Mouse (Mus musculus): ENCODE results near the gene Dbr1. TPM values are rescaled to one million over a fixed set of nuclear protein-coding genes. Genes with fewer than 3 reads are reported as not detected.
"Not testable (repeated sequence)": the region's sequence is repeated elsewhere in the genome, so short reads cannot be mapped to it uniquely, and the experiment has no call there.

Dbr1 gene
- 52.5 and 58.7 TPM in 2 replicates for total RNA-seq (2017)

DNA sequence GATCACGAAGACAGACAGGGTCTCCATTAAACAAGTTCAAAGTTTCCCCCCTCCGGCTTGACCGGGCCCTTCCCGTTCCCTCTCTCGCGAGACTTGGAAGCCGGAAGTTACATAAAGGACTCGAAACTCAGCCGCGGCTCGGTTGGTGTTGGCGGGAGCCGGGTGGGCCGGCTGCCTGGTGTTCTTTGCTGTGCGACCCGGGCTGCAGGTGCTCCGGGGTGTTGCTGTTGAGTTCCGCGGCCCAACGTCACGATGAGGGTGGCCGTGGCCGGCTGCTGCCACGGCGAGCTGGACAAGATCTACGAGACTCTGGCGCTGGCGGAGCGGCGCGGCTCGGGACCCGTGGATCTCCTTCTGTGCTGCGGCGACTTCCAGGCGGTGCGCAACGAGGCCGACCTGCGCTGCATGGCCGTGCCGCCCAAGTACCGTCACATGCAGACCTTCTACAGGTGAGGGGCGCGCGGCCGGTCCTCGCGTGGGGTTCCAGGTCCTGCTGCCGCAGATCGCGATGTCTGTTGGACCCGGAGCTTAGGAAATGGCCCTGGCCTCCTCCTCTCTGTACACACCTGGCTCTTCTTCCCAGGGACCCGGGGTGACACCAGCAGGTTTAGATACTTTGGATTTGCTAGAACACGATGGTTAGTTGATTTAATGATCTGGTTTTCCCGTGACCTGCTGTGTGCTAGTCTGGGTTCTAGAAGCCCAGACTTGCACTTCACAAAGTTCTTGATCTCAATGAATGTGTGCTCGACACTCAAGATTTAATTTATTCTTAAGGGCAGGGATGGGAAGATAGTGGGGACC, at the start of gene Dbr1:
TSS of gene Dbr1 (plus strand) at position 123 of the 804 bp plus-strand sequence.
- peak; percentile 95 for ATAC-seq (replicated peaks; ENCODE audit: low read depth, poor library complexity, severe bottlenecking)

DNA sequence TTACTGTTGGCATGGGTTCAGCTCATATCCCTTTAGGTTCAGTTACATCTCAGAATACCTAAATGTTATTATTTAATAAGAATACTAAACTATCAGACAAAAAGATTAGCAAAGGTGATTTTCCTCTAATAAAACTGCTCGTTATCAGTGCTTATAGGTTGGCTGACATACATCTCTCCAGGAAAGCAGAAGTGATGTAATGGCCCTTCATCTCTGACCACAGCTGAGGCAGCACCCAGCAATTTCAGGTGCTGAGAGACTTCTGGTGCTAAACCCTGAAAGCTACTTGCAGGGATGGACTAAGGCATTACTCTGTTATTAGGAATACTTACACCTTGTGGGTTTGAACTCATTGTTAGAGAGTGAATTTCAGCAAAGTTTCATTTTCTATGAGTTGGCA, 43.7 kb upstream of the Dbr1 start:
- ATAC-seq (replicated peaks; ENCODE audit: low read depth, poor library complexity, severe bottlenecking), result no peak

DNA sequence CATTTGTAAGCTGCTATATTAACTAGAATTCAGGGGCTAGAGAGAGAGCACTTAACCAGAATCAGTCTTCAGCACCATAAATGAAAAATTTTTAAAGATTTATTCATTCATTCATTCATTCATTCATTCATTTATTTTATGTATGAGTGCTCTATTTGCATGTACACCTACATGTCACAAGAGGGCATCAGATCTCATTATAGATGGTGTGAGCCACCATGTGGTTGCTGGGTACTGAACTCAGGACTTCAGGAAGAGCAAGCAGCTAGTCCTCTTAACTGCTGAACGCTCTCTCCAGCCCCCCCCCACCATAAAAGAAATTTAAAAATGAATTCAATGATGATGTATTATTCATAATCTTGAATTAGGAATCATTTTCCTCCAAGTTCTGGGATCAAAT, 29.3 kb upstream of the Dbr1 start:
- ATAC-seq (replicated peaks; ENCODE audit: low read depth, poor library complexity, severe bottlenecking), result no peak

DNA sequence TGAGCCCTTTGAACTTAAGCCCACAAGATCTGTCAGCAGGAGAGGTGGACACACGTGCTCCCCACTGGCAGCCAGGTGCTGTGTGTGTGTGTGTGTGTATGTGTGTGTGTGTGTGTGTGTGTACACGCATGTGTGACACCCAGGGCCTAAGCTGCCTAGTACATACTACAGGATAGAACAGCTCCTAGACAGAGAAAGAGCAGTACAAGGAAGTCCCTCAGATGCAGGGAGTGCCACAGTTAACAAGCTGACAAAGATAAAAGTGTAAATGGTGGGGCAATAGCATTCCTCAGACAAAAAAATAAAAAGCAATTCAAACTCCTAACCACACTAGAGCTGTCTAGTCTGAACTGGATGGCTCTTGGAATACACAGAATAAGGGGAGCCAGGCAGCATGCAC, 23.5 kb upstream of the Dbr1 start:
- ATAC-seq (replicated peaks; ENCODE audit: low read depth, poor library complexity, severe bottlenecking), result no peak

DNA sequence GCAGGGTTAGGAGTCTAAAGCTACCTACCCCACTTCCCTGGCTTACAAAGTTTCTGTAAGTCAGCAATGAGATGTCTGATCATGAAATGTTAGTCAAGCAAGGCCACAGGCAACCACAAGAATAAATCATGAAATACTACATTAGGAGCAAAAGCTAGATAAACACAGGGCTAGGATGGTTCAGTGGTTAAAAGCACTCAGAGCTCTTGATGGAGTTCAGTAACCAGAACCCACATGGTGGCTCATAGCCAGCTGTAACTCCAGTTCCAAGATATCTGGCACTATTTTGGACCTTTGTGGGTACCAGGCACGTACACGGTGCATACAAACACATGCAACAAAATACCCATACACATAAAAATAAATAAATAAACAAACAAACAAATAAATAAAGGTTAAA, 22.6 kb upstream of the Dbr1 start:
- peak; percentile 41; the same call in 1 of the 2 replicates for ATAC-seq (replicated peaks; ENCODE audit: low read depth, poor library complexity, severe bottlenecking)

DNA sequence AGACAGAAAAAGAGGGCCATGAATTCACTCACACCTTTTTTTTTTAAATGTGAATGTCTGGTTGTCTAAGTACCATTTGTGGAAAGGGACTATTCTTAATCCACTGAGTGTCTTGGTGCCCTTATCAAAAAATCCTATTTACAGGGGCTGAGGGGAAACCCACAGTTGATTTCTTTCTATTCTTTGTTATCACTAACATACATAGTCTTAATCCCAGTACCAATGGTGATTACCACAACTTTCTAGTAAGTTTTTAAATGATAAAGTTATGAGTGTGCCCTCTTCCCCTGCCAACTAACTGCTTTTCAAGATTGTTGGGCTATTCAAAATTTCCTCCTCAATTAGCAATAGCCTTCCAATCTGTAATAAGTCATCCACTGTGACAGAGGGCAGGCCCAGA, 21.5 kb upstream of the Dbr1 start:
- ATAC-seq (replicated peaks; ENCODE audit: low read depth, poor library complexity, severe bottlenecking), result no peak

DNA sequence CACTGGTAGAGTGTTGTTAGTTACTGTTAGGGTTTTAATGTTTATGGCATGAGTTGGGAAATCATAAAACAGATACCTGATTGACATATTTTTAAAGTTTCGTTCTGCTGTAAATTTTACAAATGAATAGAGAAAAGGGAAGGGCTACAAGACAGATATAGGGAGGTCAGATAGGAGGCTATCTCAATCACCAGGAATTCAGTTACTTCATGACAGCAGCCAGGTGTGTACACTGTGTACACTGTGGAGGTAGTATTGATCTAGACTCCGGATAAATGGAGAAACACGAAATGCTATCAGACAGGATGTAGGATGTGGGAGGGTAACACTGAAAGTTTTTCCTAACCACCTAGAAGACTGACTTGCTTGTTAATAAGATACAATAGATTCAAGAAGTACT, 20.3 kb upstream of the Dbr1 start:
- ATAC-seq (replicated peaks; ENCODE audit: low read depth, poor library complexity, severe bottlenecking), result no peak

DNA sequence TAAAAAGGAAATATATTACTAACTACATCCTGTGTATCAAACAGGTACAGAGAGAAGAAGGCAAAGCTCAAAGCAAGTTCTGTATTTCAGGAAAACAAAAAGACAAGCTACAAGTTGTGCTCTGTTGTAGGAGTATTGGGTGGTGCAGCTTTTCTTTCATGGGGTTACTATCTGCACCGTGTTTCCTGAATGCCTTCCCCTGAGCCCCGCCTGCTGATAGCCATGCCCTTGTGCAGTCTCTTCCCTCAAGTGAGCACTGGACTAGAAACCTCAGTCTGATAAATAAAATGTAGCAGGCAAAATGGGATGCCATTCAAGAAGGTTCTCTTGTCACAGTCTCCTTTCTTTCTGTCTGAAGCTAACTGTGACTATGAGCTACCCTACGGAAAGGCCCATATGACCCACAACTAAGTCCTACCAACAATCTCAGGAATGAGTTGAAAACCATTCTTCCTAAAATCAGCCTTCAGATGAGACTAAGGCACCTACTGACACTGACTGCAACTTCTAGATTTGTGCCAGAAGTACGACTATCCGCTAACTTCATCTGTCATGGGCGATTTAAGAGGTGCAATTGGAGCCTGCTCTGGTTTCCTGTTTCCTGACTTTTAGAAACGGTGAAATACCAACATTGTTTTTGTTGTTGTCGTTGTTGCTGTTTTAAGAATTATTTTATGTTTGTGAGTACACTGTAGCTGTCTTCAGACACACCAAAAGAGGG, 17.9 kb upstream of the Dbr1 start:
- ATAC-seq (replicated peaks; ENCODE audit: low read depth, poor library complexity, severe bottlenecking), result peak; percentile 81

DNA sequence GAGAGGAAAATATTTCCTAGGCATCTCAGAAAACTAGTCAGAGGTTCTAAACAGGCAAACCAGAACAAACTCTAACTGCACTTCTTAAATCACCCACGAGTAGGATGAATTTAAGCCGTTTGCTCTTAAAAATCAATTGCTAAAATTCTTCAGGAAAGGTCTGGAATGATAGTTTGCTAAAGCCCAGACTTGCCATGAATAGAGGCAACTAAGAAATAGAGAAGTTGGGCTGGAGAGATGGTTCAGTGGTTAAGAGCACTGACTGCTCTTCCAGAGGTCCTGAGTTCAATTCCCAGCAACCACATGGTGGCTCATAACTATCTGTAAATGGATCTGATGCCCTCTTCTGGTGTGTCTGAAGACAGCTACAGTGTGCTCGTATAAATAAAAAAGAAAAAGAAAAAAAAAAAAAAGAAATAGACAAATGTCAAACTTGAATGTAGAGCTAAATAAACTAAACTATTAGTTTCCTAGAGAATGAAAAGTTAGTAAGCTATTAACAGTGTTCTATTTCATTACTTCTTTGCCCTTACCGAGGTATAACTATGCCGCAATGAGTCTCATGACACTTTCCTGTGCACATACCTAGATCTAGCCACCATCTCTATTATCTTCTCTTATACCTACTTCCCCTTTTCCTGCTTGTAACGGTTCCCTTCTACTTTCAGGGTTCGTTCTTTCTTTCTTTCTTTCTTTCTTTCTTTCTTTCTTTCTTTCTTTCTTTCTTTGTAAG, 16.6 kb upstream of the Dbr1 start:
- ATAC-seq (replicated peaks; ENCODE audit: low read depth, poor library complexity, severe bottlenecking), result peak; percentile 55

DNA sequence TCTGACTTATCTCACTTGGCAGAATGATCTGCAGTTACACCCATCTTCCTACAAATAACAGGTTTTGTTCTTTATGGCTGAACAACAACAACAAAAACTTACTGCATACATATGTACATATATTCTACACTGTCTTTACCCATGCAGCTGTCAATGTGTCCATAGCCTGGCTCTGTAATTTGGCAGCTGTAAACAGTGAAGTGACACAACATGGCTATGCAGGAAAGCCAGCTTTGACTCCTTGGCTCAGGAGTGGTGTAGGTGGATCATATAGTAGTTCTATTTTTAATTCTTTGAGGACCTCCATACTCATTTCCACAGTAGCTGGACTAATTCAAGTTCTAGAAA, 16.1 kb upstream of the Dbr1 start:
- no peak for ATAC-seq (replicated peaks; ENCODE audit: low read depth, poor library complexity, severe bottlenecking)

DNA sequence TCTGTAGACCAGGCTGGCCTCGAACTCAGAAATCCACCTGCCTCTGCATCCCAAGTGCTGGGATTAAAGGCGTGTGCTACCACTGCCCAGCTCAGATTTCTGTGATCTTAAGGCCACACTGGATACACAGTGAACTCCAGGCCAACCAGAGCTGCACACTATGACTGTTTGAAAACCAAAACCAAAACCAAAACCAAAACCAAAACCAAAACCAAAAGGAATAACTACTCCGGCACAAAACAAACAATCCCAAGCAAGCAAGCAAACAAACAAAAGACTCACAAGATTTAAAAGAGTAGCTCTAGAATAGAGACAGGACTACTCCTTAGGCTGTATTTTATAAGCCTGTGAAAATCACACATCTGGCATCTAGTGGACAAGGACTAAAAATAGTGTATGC, 15.2 kb upstream of the Dbr1 start:
- no peak for ATAC-seq (replicated peaks; ENCODE audit: low read depth, poor library complexity, severe bottlenecking)

DNA sequence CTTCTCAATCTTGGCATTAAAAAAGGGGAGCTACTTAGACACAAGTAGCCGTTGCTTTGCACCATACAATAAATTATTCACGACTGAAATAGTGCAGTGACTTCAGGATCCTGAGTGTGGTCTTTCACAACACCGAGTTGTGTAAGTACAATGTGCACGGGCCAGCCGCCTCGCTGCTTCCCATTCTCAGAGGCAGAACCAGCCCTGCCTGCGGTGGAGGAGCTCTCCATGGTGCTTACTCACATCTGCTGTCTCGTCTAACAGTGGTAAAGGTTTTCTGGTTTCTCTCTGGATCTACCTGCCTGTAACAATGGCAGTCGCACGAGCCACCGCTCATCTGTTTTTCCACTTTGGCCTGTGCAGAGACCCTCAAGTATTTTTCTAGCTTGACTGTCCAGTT, 11.9 kb upstream of the Dbr1 start:
- ATAC-seq (replicated peaks; ENCODE audit: low read depth, poor library complexity, severe bottlenecking), result peak; percentile 90

DNA sequence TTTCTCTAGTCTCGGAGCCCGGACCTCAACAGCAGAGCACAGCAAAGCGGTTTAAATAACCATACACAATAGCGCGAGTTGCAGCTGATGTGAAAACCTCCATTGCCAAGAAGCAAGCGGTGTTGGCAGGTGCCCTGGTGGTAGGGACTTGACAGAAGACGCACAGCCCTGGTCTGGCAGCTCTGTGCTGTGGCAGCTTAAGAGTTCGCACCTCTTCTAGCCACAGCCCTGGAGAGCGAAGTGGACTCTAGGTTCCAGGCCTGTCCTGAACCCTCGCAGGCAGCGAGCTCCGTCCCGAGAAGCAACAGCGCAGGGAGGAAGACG, 7.6 kb upstream of the Dbr1 start:
- peak; percentile 11; the same call in 1 of the 2 replicates for ATAC-seq (replicated peaks; ENCODE audit: low read depth, poor library complexity, severe bottlenecking)

DNA sequence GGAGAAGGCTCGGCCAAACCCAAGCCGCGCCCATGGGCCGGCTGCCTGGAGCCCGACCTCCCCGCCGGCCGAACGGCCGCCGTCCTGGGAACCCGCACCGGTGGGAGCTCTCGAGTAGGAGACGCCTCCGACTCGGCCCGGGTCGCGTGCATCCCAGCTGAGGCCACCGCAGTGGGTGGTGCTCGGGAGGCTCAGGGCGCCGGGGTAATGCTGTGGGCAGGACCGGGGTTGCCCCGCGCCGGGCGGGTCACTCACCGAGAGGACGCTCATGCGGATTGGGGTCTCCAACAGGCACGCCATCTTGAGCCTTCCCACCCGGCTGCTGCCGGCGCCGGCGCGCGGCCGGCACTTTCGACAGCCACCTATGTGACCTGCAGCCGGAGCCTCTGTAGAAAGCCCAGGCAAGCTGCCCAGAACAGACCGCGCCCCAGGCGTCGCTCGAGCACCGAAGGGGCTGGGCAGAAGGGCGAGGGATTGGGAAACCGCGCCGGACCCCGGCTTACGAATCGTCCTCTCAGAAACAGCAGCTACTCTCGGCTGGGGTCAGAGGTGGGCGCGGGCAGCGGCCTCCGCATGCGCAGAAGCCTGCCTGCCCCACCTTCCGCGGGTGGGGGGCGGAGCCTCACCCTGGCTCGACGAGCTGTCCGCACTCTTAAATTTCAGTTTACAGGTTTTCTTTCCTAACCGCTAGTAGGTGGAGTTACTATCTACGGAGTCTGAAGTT, 7.1 kb upstream of the Dbr1 start, which contains the start of gene Armc8:
TSS of gene Armc8 (minus strand) at position 553 of the 724 bp plus-strand sequence.
- peak; percentile 95 for ATAC-seq (replicated peaks; ENCODE audit: low read depth, poor library complexity, severe bottlenecking)

DNA sequence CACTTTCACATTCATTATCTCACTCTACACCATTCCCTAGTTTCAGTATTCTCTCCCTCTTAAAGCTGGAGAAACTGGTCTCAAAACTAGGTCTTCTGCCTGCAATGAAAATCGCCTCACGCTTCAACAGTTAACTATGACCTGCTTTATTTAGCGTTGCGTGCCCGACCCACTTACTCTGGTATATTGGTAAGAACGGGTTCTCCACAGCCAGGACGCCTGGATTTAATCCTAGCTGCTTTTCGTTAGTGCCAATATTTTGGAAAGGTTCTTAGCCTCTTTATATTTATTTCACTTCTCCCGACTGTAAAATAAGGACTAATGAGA, 6.6 kb upstream of the Dbr1 start:
- ATAC-seq (replicated peaks; ENCODE audit: low read depth, poor library complexity, severe bottlenecking), result no peak; the same call in 1 of the 2 replicates

DNA sequence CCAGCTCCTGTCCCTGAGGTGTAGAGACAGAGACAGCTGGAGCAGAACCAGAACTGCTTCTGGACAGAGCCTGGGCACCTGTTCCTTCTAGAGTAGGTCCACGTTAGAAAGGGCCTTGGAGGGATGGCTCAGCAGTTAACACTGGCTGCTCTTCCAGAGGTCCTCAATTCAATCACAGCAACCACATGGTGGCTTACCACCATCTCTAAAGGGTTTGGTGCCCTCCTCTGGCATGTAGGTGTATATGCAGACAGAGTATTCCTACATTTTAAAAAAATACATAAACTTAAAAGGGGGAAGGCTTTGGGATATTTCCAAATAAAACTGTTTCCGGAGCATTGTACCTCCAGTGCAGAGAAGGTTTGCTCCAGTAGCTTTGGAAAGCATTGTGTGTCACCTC, 5.1 kb downstream of the Dbr1 start:
- peak; percentile 79 for ATAC-seq (replicated peaks; ENCODE audit: low read depth, poor library complexity, severe bottlenecking)

DNA sequence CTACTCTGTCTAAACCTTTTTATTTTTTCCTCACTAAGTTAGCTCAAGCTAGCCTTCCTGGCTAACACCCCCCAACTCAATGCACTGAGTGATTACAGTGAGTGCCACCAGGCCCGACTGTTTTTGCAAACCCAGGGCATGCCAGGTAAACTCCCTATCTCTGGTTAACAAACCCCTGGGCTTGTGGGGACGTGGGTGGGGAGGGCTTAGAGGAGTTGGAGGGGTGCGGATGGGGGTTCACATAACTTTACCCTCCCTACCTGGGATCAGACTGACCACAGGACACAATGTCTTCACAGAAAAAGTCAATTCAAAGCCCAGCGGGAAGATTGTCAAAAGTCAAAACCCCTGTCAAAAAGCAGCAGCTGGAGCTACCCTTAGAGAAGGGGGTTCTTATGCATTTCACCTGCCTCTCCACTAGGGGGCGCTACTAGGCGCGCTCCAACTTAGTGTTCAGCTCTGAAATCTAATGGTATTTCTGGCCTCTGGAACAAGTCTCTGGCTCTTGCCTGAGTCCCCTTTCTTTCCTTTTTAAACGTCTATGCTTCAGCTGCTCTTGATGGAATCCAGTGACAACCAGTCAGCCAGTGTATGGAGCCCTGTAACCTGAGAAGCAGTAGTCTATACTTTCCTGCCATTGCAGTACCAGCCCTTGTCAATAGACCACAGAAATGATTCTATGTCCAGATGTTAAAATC, 12.1 kb downstream of the Dbr1 start:
- peak; percentile 83 for ATAC-seq (replicated peaks; ENCODE audit: low read depth, poor library complexity, severe bottlenecking)

DNA sequence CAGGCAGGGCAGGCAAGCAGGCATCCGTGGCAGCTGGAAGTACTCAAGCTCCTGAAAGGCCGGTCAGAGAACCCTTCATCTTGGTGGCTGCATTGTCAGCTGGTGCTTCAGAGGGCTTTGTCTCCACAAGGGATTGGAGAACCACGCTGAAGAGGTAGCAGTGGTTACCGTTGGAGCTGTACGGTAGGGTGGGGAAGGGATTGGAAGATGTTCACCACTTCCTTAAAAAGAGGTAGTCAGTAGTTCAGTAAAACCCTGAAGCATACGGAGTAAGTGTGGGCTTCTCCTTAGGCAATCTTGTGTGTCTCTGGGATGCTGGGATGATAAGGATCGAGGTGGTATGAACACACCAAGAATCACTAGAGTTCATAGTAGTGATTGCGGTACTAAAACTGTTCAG, 15.5 kb downstream of the Dbr1 start:
- peak; percentile 50; the same call in 1 of the 2 replicates for ATAC-seq (replicated peaks; ENCODE audit: low read depth, poor library complexity, severe bottlenecking)

DNA sequence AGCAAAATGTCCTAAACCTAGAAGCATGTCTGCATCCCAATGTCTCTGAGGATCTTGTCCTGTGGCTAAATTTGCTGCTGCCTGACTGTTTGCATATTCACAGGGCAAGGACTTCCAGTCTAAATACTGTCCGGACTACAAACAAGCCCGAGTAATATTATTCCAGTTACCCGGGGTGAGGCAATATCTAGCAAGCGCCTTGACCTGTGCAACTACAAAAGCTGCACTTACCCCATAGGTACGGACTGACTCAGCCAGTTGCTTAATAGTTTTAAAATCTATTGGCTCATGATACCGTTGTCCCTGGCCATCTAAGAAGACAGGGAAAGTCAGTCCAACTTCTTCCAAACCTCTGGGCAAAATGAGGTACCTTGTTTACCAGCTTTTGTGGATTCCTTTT, 23.5 kb downstream of the Dbr1 start:
- ATAC-seq (replicated peaks; ENCODE audit: low read depth, poor library complexity, severe bottlenecking), result not testable (repeated sequence)

DNA sequence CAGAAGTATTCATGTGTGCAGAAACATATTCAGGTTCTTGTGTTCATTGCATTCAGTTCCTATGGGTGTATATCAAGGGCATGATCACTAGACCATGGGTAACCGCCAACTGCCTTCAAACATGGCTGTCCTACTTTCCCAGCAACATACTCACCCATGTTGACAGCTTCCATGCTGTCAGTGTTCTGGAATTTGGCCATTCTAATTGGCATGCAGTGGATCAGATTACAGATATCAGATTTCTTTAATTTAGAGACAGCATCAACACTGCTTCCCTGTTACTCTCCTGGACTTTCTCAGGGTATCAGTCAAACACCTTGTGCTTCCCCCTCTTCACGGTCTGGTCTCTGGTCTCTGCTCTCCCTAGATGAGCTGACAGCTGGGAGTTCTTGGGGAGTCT, 28.0 kb downstream of the Dbr1 start:
- no peak for ATAC-seq (replicated peaks; ENCODE audit: low read depth, poor library complexity, severe bottlenecking)
